Mouse (Mus musculus) frontal cortex, postnatal 36 days (tissue): ENCODE results near the gene Slc12a6.

Experiments used
- DNase-seq, 2 experiments: peaks; one replicate each; pipeline ENCODE4 v3.0.0; 2022; ENCODE audit warnings: low spot score in 2 of 2

Slc12a6 gene

DNA sequence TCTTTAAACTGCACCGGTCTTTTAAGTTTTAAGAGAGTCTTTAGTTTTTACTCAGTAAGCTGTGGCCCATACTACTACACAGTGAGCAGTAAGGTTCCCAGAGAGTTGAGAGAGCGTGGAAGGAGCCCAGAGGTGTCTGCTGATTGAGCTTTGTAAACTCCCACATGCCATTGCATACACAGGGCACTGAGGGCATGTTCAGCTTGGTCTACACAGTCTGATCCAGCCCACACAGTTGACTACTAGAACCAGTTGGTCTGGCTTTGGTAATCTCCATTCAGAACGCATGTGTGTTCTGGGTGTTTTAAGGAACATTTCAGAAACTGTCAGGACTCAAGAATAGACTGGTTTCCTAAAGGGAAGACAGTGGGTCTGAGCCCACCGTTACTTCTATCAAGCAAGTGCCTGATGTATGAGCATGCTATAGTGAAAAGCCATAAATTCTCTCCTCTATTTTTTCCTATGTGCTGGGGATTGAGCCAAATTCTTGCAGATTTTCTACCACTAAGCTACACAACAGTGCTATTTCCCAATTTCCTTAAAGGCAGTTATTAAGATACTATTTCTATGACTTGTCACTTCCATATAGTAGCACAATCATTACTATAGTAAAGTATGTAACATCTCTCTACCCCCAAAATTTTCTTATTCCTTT, 125.8 kb downstream of the Slc12a6 start:
- no peak for DNase-seq

DNA sequence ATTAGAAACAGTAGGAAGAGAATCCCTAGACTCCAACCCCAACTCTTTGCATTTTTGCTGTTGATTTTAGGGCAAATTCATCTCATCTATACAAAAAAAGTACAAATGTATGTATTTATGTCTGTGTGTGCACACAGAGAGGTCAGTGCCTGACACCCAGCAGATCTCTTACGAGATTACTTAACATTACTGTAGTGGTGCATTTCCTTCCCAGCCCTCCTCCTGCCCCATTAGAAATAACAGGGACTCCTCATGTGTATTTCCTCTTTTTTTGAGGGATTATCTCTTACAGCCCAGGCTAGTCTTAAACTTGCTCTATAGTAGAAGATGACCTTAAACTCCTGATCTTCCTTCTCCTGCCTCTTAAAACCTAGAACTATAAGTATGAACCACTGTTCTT, 127.1 kb downstream of the Slc12a6 start:
- no peak for DNase-seq

DNA sequence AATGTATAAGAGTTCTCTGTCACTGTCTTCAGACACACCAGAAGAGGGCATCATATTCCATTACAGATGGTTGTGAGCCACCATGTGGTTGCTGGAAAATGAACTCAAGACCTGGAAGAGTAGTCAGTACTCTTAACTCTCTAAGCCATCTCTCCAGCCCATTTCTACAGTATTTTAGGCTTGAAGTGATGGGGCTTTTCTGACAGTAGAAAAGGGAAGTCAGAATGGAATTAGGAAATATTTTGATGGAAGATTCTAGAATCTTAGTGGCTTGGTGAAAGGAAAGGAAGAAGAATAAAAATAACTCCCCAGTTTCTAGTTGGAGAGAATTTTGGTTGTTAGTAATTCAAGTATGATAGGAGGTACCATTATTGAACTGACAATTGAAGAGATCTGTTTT, 128.3 kb downstream of the Slc12a6 start:
- DNase-seq, result no peak

DNA sequence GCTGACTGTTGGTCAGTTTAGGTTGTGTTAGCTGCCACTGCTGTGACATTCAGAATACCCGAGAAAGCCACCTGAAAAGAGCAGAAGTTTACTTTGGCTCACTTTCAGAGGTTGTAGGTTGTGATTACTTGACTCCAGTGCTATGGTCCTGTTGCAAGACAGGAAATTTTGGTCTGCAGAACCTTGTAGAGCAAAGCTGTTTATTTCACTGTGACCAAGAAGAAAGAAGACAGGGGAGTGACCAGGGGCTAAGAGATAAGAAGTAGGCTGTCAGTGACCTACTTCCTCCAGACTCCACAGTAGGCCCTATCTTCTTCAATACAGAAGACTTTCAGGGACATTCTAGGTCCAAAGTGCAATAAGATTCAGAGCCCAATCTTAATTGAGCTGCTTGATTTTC, 131.0 kb downstream of the Slc12a6 start:
- no peak for DNase-seq

DNA sequence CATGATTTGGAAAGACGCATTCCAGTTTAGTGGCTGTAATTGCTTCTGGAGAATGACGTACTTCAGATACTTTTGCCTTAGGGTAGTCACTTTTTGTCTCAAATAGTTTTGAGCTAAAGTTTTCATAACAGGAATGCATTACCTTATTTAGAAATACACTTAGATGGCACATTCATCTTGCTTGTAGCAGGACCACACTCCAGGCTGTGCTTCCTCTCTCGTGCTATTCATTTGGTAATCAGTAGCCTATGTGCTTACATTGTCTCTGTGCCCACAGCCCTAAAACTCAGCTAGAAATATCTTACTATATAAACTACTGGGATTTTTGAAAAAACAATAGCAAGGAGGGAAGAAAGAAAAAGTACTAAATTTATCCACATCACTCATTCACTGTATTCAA, 141.4 kb downstream of the Slc12a6 start:
- no peak for DNase-seq
